In the genomic region with DNA sequence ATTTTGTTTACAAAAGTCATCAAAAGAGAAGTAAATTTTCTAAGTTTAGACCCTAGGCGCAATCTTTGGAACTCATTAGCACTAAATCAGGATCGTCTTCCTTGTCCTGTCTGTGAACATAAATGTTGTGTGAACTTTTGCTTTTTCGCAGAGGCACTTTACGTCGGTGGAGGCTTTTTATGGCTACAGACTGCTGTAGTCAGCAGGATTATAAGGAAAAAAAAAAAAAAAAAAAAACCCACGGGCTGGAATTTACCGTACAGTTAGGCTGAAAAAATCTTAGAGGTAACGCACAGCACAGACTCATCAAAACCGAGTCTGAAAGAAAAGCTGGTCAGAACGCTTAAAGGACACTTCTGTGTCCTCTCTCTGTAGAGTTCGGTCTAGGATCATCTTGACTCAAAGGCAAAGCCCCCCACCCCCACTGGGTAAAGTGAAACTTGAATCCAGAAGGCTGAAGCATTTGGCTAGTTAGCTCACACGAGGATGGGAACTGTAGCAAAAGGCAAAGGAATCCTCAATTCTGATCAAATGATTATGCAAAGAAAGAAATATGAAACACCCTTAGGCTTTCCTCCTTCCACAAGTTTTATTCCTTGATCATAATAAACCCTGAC, we compare ENCODE assay signal across 9 mouse cellular contexts. TPM values are rescaled to one million over a fixed set of nuclear protein-coding genes. Genes with fewer than 3 reads are reported as not detected.
A peak's percentile ranks its signal among the peaks of the same experiment; 100 is the strongest.
DNase-seq lines count a peak whose midpoint lies in the region; ATAC-seq and TF ChIP-seq lines count a peak whose summit lies in the region.
"Had no signal": no experiment of that assay in that cellular context is flagged by ENCODE, and none has a peak within 500 bp of the region (broad histone marks: within the 10 kb centered on the region; RNA-seq: fewer than 3 reads in every experiment).

No protein-coding gene starts in this region.

- DNase-seq in liver, adult 2 months (ENCODE audit: extremely low read depth, low read depth, low spot score): no peak
- no peak for DNase-seq in liver
- peak; percentile 45 for DNase-seq in kidney, postnatal 10 days
- no peak for DNase-seq in cerebellum, postnatal 36 days
- DNase-seq in left cerebral cortex, adult 11 months (ENCODE audit: low spot score): no peak
- DNase-seq: liver, embryonic 13.5 days had no signal

- H3K4me2 ChIP-seq in embryonic facial prominence, embryonic 13.5 days: peak overlapping the region; percentile 57

- peak overlapping the region; percentile 43 for H3K4me3 ChIP-seq in liver, adult 2 months (ENCODE audit: insufficient read depth, low read depth, low read length)
- H3K4me3 ChIP-seq in embryonic facial prominence, embryonic 13.5 days: peak overlapping the region; percentile 33
- H3K4me3 ChIP-seq in olfactory bulb, adult 2 months (ENCODE audit: insufficient read depth, low read depth, low read length): peak overlapping the region; percentile 29; the same call in 1 of the 2 replicates
- H3K4me3 ChIP-seq: liver, embryonic 13.5 days had no signal

- no peak overlapping the region for H3K27ac ChIP-seq in liver, adult 2 months (replicated peaks; ENCODE audit: insufficient read depth, low read depth, low read length)
- no peak overlapping the region for H3K27ac ChIP-seq in embryonic facial prominence, embryonic 13.5 days
- peak overlapping the region; percentile 86 for H3K27ac ChIP-seq in olfactory bulb, adult 2 months (ENCODE audit: insufficient read depth, low read depth, low read length)
- H3K27ac ChIP-seq: liver, embryonic 13.5 days had no signal

- 48% methylated on average over 12 of the region's 12 CpGs for WGBS in liver, adult 2 months
- WGBS in embryonic facial prominence, embryonic 13.5 days: 16% methylated on average over 12 of the region's 12 CpGs
- WGBS in olfactory bulb, adult 2 months: 27% methylated on average over 12 of the region's 12 CpGs

- TF ChIP-seq CTCF in liver, adult 2 months (IDR thresholded peaks at IDR 0.05; ENCODE audit: low read depth, low read length): no peak
- no peak for TF ChIP-seq CTCF in olfactory bulb, adult 2 months (IDR thresholded peaks at IDR 0.05; ENCODE audit: insufficient read depth, low read depth, low read length)

- no peaks in the 10 kb centered on the region for H3K79me2 ChIP-seq in liver, adult 2 months (ENCODE audit: control insufficient read depth, insufficient read depth, low read length)

- H3K9me3 ChIP-seq in embryonic facial prominence, embryonic 13.5 days: no peaks in the 10 kb centered on the region
- H3K9me3 ChIP-seq: liver, embryonic 13.5 days had no signal

- no peaks in the 10 kb centered on the region for H3K27me3 ChIP-seq in liver, adult 2 months (ENCODE audit: control insufficient read depth, insufficient read depth, low read length)
- no peaks in the 10 kb centered on the region; the same call in 1 of the 2 replicates for H3K27me3 ChIP-seq in embryonic facial prominence, embryonic 13.5 days
- H3K27me3 ChIP-seq: liver, embryonic 13.5 days had no signal

- TF ChIP-seq POLR2A in liver, adult 2 months (IDR thresholded peaks at IDR 0.05; ENCODE audit: extremely low read depth, insufficient read depth, low read length): no peak
- no peak for TF ChIP-seq POLR2A in olfactory bulb, adult 2 months (IDR thresholded peaks at IDR 0.05; ENCODE audit: insufficient read depth, low read depth, low read length)

- no peaks in the 10 kb centered on the region for H3K36me3 ChIP-seq in liver, adult 2 months (ENCODE audit: control insufficient read depth, insufficient read depth, low read length)
- no peaks in the 10 kb centered on the region for H3K36me3 ChIP-seq in embryonic facial prominence, embryonic 13.5 days
- H3K36me3 ChIP-seq: liver, embryonic 13.5 days had no signal

- H3K4me1 ChIP-seq in liver, adult 2 months (ENCODE audit: control insufficient read depth, insufficient read depth, low read length): no peaks in the 10 kb centered on the region
- H3K4me1 ChIP-seq in embryonic facial prominence, embryonic 13.5 days: peaks cover 9% of the 10 kb centered on the region
- H3K4me1 ChIP-seq in olfactory bulb, adult 2 months (ENCODE audit: control insufficient read depth, insufficient read depth, low read length): no peaks in the 10 kb centered on the region
- H3K4me1 ChIP-seq: liver, embryonic 13.5 days had no signal

- no peak overlapping the region for H3K9ac ChIP-seq in liver, adult 2 months (ENCODE audit: low read depth, low read length)
- peak overlapping the region; percentile 54; the same call in 1 of the 2 replicates for H3K9ac ChIP-seq in embryonic facial prominence, embryonic 13.5 days
- H3K9ac ChIP-seq: liver, embryonic 13.5 days had no signal

- no peak for ATAC-seq in embryonic facial prominence, embryonic 13.5 days (ENCODE audit: insufficient number of reproducible peaks, insufficient read depth, low FRiP score, low TSS enrichment, low read depth)
- no peak for ATAC-seq in erythroblast, adult 5-6 weeks (replicated peaks; ENCODE audit: low FRiP score, poor library complexity, severe bottlenecking)

RNA-seq across cellular contexts. Expression of a gene that starts 1.0 kb away (rescaled TPM):
- 2.0 and 2.1 TPM in 2 replicates for total RNA-seq in liver, adult 2 months (2014; rRNA removed)
- polyA plus RNA-seq in liver, adult 2 months (2012; rRNA removed): 1.3 TPM in 2 replicates
- 8.3 and 9.6 TPM in 2 replicates for polyA plus RNA-seq in embryonic facial prominence, embryonic 13.5 days (2015; fragmentation: Nextera tagmentation; extraction: Ambion mirVana)
- not detected in 2 replicates for polyA plus RNA-seq in olfactory bulb, adult 2 months (2012; ENCODE audit: insufficient read depth, insufficient read length, low replicate concordance, missing spikeins)
- total RNA-seq in erythroblast, adult 5-6 weeks (2015; ENCODE audit: low replicate concordance): not detected in 2 replicates
- total RNA-seq in erythroblast, adult 5-6 weeks (2017; ENCODE audit: low replicate concordance): 0.51 TPM in 1 of 2 replicates, not detected in the other
